Mouse (Mus musculus) ZHBTc4 (cell line): ENCODE measurements around the gene Hs1bp3.

Source experiments
- DNase-seq: peaks from one replicate; pipeline ENCODE4 v3.0.0-alpha.2; 2011; ENCODE audit warnings: low read depth, low spot score

Gene Hs1bp3

DNA sequence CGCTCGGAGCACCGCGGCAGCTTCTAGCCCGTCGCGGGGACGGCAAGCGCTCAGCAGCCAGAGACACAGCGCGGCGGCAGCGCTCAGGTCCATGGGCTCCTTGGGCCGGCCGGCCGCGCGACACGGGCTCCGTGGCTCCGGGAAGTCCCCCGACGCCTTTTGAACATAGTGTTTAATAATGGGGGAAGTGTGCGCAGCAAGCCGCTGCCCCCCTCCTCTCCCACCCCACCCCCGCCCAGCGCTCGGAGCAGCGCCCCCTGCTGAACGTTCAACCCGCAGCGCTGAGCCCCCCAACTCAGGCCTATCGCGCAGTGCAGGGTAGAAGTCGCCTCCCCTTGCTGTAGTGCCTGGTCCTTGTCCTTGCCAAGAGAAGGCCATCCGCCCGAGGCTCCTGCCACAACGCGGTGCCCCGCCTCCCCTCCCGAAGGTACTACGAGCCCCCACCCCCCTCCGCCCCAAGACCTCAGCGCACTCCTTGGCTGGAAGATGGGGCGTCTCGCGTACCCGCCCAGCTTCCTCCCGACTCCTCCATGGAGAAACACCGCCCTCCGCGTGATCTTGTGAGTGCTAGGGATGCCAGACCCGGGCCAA, 11.3 kb upstream of the Hs1bp3 start, which contains the start of gene Gdf7:
Gene Gdf7, minus strand, starts transcription at position 114 of the 591 bp plus-strand sequence.
- DNase-seq: peak; percentile 69

DNA sequence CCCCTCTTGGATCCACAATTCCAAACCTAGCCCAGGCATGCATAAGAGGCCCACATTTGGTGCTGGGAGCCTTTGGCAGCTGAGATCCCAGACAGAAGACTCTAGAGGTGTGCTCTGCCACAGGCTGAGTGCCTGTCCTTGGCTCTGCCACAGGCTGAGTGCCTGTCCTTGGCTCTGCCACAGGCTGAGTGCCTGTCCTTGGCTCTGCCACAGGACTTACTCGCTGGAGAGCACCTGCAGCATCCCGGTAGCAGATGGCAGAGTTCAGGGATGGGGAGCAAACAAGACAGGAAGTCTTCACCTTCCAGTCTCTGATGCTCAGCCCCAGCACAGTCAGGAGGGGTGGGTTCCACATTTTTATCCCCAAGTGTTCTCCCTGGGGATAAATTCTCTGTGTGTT, 8.0 kb upstream of the Hs1bp3 start:
- DNase-seq: no peak

DNA sequence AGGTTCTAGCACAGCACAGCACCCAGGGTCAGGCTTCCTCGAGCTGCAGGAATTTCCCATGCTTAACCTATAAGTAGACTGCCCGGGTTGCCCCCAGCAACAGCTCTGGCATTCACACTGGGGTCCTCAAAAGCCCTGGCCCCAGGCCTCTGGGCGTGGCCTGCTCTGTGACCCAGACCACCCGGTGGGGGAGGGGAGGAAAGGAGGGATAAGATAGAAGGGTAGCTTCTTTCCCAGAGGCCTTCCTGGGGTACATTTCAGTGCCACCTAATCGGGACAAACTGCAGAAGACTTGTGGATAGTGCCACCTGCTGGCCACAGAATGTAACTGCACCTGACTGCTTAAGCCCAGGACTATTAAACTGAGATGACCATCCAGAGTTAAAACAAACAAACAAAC, 6.8 kb upstream of the Hs1bp3 start:
- DNase-seq: peak; percentile 81

DNA sequence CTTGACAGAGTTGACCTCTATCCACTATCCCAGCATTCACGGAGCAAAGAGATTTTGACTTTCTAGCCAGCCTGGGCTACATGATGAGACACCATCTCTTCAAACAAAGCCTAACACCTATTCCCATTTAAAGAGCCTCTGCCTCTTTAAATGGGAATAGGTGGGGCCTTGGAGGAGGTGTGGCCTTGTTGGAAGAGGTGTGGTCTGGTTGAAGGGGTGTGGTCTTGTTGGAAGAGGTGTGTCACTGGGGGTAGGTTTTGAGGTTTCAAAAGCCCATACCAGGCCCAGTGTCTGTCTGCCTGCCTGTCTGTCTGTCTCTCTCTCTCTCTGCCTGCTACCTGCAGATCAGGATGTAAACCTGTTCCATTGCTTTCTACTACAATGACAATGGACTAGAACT, 6.3 kb upstream of the Hs1bp3 start:
- DNase-seq: peak; percentile 73

DNA sequence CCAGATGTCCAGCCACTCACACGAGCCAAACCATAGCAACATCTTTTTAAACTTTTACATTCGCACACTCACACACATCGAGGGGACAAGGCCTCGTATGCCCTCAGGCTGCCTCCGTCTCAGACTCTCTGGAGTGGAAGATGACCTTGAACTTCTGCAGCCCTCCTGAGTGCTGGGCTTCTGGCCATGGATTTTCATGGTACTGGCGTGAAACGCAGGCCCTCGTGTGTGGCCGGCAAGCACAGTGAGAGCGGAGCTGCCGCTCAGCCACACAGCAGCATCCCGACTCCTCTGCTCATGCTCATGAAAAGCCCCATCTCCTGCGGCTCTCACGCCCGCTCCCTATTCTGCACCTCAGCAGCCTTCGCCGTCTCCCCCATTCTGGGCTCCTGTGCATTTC, 2.2 kb upstream of the Hs1bp3 start:
- DNase-seq: no peak

DNA sequence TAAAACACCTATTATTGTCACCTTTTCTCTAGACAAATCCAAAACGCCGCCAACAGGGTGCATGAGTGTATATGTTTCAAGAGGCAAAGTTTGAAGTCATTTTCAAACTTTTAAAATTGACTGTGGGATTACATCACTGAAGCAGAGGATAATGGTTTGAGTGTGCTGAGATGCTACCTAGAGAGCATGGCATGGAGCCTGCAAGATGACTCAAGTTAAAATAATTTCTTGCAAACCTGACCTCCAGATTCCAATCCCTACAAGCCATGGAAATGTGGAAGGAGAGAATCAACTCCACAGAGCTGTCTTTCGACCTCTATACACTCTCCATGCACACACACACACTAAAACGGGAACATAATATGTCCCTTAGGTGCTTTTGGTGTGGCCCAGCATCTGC, 966 bp upstream of the Hs1bp3 start:
- DNase-seq: no peak

DNA sequence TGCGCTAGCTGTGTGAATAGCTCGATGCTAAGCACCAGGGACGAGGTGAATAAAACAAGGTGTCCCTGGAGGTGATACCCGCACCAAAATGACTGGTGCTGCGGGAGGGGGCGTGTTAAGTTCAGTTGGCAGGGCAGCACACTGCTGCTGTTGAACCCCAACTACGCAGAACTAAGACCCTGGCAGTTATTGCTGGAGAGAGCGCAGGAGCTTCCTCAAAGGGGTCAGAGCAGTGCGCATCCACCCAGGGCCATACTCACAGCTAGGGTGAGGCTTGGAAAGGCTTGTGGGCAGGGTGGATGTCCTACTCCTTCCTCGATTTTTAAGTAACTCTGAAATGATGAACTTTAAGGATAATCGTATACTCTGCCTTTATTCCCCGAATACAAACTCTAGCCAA, 541 bp downstream of the Hs1bp3 start:
- no peak for DNase-seq

DNA sequence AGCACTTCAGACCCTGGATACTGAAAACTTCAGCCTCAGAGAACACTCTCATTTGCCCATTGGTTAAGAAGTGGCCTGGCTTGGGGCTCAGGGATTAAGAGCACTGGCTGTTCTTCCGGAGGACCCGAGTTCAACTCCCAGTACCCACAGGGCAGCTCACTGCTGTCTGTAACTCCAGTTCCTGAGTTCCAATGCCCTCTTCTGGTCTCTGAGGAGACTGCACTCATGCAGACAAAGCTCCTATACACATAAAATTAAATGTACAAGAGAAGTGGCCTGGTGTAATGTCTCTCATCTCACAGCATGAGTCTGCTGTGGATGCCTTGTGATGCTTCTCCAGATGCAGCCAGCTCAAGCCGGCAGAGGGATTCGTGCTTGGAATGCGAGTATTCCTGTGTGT, 3.3 kb downstream of the Hs1bp3 start:
- DNase-seq: peak; percentile 69

DNA sequence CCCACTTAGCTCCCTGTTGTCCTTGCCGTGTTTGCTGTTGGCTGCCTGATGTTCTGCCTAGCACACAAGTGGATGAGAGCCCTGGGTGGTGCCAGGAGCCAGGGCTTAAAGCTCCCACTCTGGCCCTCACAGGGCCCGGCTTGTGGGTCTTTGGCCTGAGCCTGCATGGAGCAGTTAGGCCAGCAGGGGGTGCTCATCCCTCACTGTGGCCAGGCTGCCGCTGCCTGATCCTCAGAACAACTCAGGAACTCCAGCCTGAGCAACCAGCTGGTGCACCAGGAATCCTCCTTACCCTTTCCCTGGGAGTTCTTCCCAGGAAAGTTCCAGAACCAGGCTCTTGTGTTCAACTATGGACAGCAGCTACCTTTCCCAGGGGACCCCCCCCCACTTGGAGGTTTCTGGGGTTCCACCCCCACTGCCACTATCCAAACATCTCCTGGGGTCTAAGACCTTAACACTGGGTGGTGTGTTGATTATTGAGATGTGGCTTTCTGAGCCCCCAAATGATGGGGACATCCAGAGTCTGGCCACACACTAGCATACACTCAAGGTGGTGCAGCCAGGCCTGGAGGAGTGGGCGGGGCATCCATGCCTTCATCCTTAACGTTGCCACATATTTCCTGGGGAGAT, 7.0 kb downstream of the Hs1bp3 start:
- DNase-seq: peak; percentile 93

DNA sequence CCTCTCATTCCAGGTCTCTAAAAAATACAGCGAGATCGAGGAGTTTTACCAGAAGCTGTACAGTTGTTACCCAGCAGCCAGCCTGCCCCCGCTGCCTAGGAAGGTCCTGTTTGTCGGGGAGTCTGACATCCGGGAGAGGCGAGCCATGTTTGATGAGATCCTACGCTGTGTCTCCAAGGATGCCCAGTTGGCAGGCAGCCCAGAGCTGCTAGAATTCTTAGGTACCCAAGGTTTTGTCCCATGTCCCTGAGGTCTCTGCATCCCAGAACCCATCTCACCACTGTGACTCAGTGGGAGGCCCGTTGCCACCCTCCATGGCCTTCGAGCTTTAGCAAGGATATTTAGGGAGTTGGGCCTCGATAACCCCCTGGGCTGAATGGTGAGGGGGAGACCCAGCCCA, 8.3 kb downstream of the Hs1bp3 start:
- DNase-seq: no peak

DNA sequence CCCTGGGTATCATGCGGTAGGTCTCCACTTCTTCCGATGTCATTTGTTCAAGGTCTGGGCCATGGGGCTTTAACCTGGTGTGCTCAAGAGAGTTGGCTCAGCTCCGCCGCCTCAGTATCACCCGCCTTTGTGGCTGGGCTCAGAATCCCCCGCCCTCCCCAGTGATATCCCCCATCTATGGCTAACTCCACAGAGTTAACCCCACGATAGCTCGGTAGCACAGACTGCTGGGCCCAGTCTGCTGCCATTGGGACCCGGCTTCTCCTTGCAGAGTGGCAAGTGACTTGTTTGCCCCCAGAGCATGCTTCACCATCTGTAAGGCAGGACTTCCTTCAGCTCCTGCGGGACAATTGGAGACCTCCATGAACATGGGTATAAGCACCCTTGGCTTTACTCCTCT, 10.9 kb downstream of the Hs1bp3 start:
- DNase-seq: no peak

DNA sequence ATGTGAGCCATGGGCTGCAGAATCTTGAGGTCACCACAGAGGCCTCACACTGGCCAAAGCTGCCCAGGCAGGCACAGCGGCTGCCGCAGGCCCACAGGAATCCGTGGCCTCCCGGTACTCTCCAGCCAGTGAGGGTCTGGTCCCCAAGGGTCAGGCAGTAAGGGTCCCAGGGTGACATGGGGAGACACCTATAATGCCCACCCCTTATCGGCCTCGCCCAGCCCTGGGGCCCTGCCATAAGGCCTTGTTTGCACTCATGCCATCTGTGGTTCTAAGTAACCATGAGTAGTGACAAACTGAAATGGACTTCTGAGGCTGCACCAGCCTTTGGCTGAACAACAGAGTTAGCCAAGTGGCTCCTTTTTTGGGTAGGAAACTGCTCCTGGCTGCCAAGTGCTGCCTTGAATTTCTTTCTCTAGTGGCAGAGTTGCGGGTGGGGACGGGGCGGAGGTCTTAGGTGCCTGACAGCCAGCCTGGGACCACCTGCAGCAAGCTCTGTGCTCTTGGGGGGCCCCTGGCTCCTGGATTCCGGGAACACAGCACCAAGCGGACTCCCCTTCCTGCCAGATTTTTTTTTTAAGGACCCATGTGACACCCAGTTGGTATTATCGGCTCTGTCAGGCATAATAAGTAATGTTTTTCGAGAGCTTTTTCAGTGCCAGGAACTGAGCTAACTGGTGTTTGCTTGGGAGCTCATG, 12.2 kb downstream of the Hs1bp3 start:
- no peak for DNase-seq

DNA sequence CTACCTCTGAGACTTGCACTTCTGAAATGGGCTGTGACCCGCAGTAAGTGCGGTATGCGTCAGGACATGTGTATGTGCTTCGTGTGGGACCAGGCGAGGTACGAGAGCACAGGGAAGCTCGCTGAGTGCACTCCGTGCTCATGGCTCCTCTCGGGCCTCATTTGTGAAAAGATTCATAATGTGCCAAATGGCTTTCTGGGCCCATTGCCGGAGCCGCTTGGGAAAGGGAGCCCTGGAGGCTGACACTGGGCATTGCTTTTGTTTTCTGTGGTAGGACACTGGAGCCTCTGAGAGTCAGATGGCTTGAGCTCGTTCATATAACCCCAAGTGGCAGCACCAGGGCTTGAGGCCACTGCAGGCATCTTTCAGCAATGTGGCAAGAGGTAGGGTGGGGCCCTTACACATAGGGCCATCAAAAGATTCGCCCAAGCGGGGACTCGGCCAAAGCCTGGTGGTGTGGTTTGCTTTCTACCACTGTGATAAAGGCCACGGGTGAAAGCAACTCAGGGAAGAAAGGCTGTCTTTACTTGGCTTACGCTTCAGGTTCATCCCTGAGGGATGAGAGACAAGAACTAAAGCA, 12.8 kb downstream of the Hs1bp3 start:
- peak; percentile 34 for DNase-seq

DNA sequence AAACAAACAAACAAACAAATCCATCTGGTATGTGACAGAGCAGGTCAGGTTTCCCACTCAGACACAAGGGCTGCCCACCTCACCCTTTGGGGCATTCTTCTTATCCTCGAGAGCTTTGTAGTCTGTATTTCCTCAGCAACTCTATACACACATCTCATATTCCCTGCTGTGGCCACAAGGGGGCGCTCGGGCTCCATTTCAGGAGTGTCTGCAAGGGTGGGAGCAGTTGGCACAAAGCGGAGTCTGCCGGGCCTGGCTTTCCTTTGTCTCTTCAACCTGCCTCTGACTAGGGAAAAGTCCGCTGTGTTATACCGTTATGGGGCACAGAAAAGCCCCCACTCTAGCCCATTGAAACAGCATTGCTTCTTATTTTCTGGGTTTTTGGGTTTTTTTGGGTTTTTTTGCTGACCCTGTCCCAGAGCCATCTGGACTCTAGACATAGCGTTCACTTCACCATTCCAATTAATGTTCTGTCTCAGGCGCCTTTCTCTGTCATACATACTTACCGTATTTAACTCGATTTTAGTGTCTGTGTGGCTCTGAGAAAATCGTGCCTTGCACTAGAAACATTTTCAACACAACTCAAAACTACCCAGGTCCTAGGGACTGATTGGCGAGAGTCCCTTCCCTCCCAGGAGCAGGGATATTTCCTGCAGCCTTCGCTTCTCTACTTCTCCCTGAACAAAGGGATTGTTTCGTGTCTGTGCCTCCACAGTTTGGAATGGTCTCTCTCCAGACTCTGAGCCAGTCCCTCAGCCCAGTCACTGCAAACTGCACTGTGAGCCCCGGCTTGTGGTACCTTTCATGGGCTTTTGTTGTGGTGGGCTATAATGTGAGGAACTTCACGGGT, 13.8 kb downstream of the Hs1bp3 start:
- peak; percentile 91 for DNase-seq

DNA sequence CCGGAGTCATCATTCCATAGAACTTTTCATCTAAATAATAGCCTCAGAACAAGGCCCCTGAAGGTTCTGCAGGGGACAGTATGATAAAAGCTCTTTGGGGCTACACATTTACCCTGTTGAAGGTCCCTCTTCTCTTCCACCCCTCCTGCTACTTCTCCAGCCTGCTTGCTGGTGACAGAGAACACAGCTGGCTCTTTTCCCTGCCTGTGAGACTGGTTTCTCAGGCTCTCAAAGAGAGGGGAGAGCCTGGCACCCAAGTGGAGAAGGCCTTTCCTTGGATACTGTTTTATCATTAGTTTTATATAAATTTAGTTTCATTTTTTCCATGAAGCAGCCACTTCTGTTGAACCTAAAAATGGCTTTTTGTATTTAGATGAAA, 14.4 kb downstream of the Hs1bp3 start:
- no peak for DNase-seq

DNA sequence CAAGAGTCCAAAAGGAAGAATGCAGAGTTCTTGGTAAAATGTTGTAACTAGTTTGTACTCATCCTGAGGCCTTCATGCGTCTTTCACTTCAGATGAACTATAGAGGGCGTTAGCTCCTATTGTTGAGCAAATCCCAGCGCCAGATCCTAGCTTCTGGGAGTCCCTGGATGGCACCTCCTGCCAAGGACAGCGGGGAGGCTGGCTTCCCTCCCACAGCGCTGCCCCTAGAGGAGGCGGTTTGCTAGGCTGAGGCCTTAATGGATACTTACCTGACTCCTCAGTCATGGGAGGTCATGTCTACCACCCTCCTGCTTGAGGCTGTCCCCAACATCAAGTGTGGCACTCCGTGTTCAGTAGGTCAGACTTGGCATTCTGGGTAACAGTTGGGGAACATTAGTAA, 16.0 kb downstream of the Hs1bp3 start:
- DNase-seq: peak; percentile 39

DNA sequence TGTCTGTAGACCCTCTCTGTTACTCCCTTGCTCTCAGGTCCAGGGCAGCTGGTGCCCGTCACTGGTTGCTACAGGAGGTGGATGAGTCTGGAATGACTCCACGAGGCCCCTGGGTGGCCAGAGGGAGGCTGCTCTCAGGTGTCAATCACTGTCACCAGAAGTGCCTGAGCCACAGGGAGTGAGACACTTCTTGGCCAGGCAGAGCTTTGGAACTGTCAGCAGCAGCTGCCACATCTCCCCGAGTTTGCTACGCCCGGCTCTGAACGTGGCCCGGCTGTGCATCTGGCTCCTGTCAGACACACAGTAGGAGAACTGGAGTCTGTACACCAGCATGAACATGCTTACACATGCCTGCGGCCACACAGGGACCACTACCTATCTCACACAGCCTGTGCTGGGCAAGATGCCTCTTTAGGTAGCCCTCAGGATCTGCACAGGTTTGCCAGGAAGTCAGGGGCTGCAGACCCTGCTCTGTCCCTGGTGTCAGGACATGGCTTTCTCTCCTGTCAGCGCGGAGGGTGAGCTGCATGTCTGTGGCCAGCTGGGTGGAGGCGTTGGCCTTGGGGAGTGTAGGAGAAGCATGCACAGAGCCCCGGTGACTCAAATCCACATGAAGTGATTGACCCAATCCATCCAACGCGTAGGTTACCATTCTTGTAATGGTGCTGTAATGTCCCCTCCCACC, 18.4 kb downstream of the Hs1bp3 start:
- DNase-seq: no peak

DNA sequence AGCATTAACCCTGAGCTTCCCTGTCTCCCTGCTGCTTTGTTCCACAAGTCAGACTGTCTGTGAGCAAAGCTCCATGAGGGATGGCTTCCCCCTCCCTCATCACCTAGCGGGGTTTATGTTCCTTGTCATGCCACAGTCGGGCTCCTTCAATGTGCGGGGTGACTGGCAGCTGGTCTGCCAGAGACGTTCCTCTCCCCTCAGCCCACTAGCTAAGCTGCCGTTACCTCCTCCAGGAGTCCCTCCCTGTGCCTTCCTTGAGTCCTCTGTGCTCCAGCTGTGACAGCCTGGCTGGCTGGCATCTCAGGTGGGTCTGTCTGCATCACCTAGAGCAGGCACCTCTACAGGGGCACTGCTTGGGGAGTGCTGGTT, 18.9 kb downstream of the Hs1bp3 start:
- no peak for DNase-seq

DNA sequence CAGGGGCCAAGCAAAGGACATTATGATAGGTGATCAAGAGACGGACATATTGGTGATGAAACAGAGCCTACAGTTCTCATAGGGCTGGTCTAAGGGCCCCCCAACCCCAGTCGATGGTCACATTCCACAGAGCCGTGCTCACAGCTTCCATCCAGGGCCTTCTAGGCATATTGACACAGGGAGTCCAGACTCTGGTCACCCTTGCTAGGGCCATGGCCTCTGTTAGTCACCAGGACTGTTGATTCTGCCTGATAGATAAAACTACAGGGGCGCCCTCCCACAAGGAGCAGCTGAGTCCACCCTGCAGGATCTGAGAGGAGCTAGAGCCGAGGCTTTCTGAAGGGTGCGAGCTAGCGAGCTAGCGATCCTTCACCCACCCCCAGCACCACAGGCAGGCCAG, 20.4 kb downstream of the Hs1bp3 start:
- no peak for DNase-seq

DNA sequence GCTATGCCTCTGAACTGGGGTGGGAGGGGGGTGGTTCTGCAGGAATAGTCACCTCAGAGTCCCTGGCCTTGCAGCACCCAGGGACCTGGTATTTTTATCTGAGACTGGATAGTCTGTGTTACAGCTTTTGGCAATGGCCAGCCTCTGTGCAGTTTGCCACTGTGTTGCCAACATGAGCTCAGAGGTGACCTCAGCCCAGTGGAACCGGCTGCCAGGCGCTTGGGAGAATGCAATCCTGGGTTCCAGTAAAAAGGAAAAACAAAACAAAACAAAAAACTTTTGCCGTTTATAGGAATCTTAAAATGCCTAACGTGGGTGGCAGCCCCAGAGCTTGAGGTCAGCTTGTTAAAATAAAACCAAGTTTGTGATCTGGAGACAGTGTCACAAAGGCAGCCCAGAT, 21.0 kb downstream of the Hs1bp3 start:
- no peak for DNase-seq

DNA sequence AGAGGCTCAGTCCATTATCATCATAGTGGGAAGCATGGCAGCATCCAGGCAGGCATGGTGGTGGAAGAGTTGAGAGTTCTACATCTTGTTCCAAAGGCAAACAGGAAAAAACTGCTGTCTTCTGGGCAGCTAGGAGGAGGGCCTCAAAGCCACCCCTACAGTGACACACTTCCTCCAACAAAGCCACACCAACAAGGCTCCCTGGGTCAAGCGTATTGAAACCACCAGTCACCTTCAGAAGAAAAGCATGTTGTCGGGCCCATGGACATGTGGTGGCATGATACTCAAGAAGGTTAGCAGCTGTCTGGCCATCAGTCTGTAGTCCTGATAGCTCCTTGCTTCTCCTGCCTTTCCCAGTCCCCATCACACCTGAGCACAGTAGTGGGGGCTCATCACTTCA, 22.3 kb downstream of the Hs1bp3 start:
- no peak for DNase-seq
